Mouse (Mus musculus) bone marrow, adult 2 months (tissue): Measurements from ENCODE around the gene Gm11937.

Experiments
- CTCF ChIP-seq: fragments of 200-500 bp; IDR thresholded peaks from 2 replicates; pipeline ENCODE4 v1.5.1; 2011; ENCODE audit warnings: low read length, control low read depth; ENCODE audit not compliant: control insufficient read depth, insufficient read depth
- POLR2A ChIP-seq: fragments of 200-500 bp; IDR thresholded peaks from 2 replicates; pipeline ENCODE4 v1.6.1; 2011; ENCODE audit warnings: low read depth, mild to moderate bottlenecking, control low read depth, low read length, borderline replicate concordance; ENCODE audit not compliant: control insufficient read depth

GRCm38 (mm10) chr11:99590981-99591380 is 19.0 kb downstream of the Gm11937 start, which contains the start of gene Krtap1-3:
- TF ChIP-seq CTCF = no peak
- TF ChIP-seq POLR2A = no peak
